ENCODE assay signal across 8 mouse cellular contexts in genomic region chr14:115042660-115043059, GRCm38 (mm10). TPM values are rescaled to one million over a fixed set of nuclear protein-coding genes. Genes with fewer than 3 reads are reported as not detected.
A peak's percentile ranks its signal among the peaks of the same experiment; 100 is the strongest.
DNase-seq lines count a peak whose midpoint lies in the region; ATAC-seq lines count a peak whose summit lies in the region.

No protein-coding gene starts in this region.

- 0 out of 2 replicates have a peak overlapping the region, but pooled peaks have one; percentile 47 for H3K9ac ChIP-seq in embryonic facial prominence, embryonic 15.5 days
- H3K9ac ChIP-seq in limb, embryonic 15.5 days: 0 out of 2 replicates have a peak overlapping the region, but pooled peaks have one; percentile 51
- peak overlapping the region; percentile 79; the same call in 1 of the 2 replicates for H3K9ac ChIP-seq in neural tube, embryonic 15.5 days (replicated peaks)

- peak overlapping the region; percentile 92; the same call in 1 of the 2 replicates for H3K27ac ChIP-seq in embryonic facial prominence, embryonic 15.5 days (replicated peaks)
- H3K27ac ChIP-seq in limb, embryonic 15.5 days: no peak overlapping the region
- no peak overlapping the region for H3K27ac ChIP-seq in neural tube, embryonic 15.5 days (replicated peaks)

- 0% methylated on average over 4 of the region's 4 CpGs for WGBS in embryonic facial prominence, embryonic 15.5 days
- WGBS in limb, embryonic 15.5 days: 2% methylated on average over 4 of the region's 4 CpGs
- WGBS in neural tube, embryonic 15.5 days: 0% methylated on average over 4 of the region's 4 CpGs

- peaks cover 21% of the 10 kb centered on the region for H3K4me1 ChIP-seq in embryonic facial prominence, embryonic 15.5 days
- peaks cover 16% of the 10 kb centered on the region for H3K4me1 ChIP-seq in limb, embryonic 15.5 days
- H3K4me1 ChIP-seq in neural tube, embryonic 15.5 days: peaks cover 28% of the 10 kb centered on the region

- no peak for ATAC-seq in embryonic facial prominence, embryonic 15.5 days (ENCODE audit: insufficient number of reproducible peaks, low FRiP score, low TSS enrichment, low read depth)
- no peak for ATAC-seq in limb, embryonic 15.5 days (ENCODE audit: insufficient number of reproducible peaks, low FRiP score, low TSS enrichment, low read depth)
- ATAC-seq in neural tube, embryonic 15.5 days (ENCODE audit: low FRiP score): no peak
- no peak for ATAC-seq in monocyte, adult 5-6 weeks (replicated peaks; ENCODE audit: insufficient number of reproducible peaks, low FRiP score, low TSS enrichment, poor library complexity, severe bottlenecking)

- peak overlapping the region; percentile 81 for H3K4me3 ChIP-seq in embryonic facial prominence, embryonic 15.5 days (replicated peaks)
- peak overlapping the region; percentile 86 for H3K4me3 ChIP-seq in limb, embryonic 15.5 days
- H3K4me3 ChIP-seq in neural tube, embryonic 15.5 days (replicated peaks): peak overlapping the region; percentile 82

- DNase-seq in gastrocnemius, adult 18-20 months (ENCODE audit: low spot score): peak; percentile 3
- DNase-seq in gastrocnemius, postnatal 25 days: no peak
- DNase-seq in CD4-positive helper T cell, adult 2 months (ENCODE audit: low read depth, low spot score): peak; percentile 30
- DNase-seq in adrenal gland, postnatal 4 days (ENCODE audit: low spot score in 2 of 2): no peak

- H3K27me3 ChIP-seq in embryonic facial prominence, embryonic 15.5 days: no peaks in the 10 kb centered on the region
- H3K27me3 ChIP-seq in limb, embryonic 15.5 days: no peaks in the 10 kb centered on the region
- H3K27me3 ChIP-seq in neural tube, embryonic 15.5 days (replicated peaks): no peaks in the 10 kb centered on the region

- no peaks in the 10 kb centered on the region for H3K9me3 ChIP-seq in embryonic facial prominence, embryonic 15.5 days (replicated peaks)
- H3K9me3 ChIP-seq in limb, embryonic 15.5 days: no peaks in the 10 kb centered on the region
- no peaks in the 10 kb centered on the region for H3K9me3 ChIP-seq in neural tube, embryonic 15.5 days (replicated peaks)

- peak overlapping the region; percentile 76 for H3K4me2 ChIP-seq in embryonic facial prominence, embryonic 15.5 days (replicated peaks)
- peak overlapping the region; percentile 61 for H3K4me2 ChIP-seq in limb, embryonic 15.5 days
- H3K4me2 ChIP-seq in neural tube, embryonic 15.5 days: peak overlapping the region; percentile 92

- H3K36me3 ChIP-seq in embryonic facial prominence, embryonic 15.5 days: peaks cover 25% of the 10 kb centered on the region
- peaks cover 34% of the 10 kb centered on the region for H3K36me3 ChIP-seq in limb, embryonic 15.5 days
- peaks cover 19% of the 10 kb centered on the region for H3K36me3 ChIP-seq in neural tube, embryonic 15.5 days

RNA-seq across cellular contexts. Expression of gene Gpc5, which starts 49.4 kb away (rescaled TPM):
- not detected for total RNA-seq in gastrocnemius, adult 18-20 months (2021)
- total RNA-seq in gastrocnemius, postnatal 25 days (2021): not detected
- polyA plus RNA-seq in embryonic facial prominence, embryonic 15.5 days (2015; fragmentation: Nextera tagmentation; extraction: Ambion mirVana): 0.46 and 0.60 TPM in 2 replicates
- polyA plus RNA-seq in limb, embryonic 15.5 days (2015; fragmentation: Nextera tagmentation; extraction: Ambion mirVana): 1.1 and 1.5 TPM in 2 replicates
- 17.4 and 21.3 TPM in 2 replicates for polyA plus RNA-seq in neural tube, embryonic 15.5 days (2015; fragmentation: Nextera tagmentation; extraction: Ambion mirVana)
- total RNA-seq in monocyte, adult 5-6 weeks (2017): not detected in 3 replicates
- total RNA-seq in adrenal gland, postnatal 4 days (2021): 1 to 10 TPM in 1 of 2 experiments, under 1 TPM in 1; 0.37 to 2.8 TPM

Comparison
In these comparisons a context has a peak if more than half of its experiments do, and no peak if none do; other contexts are left out.
1. DNase-seq: peak in gastrocnemius, adult 18-20 months (single experiment) and CD4-positive helper T cell, adult 2 months (single experiment); none in gastrocnemius, postnatal 25 days (single experiment) and adrenal gland, postnatal 4 days (0 of 2).
2. Peak in every context shown above with its lines, with median percentiles within 50 percentile points of each other: H3K4me2 ChIP-seq, H3K4me3 ChIP-seq and H3K9ac ChIP-seq.